Mouse (Mus musculus): ENCODE measurements around the gene Ddx42.
"Not testable (repeated sequence)": the region's sequence is repeated elsewhere in the genome, so short reads cannot be mapped to it uniquely, and the experiment has no call there.

Ddx42 gene

DNA sequence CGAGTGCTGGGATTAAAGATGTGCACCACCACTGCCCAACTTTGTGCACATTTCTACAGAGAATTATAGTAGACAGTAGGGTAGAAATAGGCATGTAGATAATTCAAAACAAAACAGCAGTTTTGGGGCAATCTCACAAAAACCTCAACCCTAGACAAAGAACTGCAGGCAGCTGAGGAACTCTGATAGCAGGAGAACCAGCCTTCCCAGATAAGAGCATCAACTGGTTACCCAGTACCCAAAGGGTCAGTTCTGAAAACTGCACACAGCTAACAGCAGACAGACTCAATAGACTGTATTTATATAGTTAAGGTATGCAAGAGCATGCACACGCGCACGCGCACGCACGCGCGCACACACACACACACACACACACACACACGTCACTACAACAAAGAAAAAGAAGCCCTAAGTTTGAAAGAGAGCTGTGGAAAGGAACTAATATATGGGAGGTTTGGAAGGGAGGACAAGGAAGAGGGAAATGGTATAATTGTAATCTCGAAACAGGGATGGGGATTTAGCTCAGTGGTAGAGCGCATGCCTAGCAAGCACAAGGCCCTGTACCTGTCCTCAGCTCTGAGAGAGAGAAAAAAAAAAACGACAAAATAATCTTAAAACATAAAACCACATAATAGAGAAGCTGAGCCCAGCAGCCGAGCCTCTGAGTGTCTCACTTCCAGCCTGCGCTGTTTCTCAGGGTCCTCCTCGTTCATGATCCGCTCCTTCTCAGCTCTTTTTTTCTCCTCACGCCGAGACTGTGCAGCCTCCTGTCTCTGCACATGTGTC is 15.2 kb upstream of the Ddx42 start:
- DNase-seq = no peak

DNA sequence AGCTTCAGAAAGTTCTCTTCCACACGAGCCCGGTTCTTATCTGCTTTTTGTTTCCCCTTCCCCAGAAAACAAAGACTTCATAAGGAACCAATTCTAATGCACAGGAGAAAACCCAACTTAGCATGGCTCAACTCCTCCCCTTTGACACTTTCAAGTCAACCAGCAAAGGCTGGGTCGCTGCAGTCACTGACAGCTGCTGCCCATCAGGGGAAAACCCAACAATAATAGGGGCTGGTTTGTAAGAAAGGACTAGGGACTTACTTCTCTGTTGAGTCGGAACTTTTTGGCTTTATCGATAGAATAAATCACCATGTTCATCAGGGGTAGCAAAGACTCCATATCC is 14.6 kb upstream of the Ddx42 start, which contains the start of gene Strada:
Gene Strada (minus strand): TSS at position 46 of the 343 bp plus-strand sequence.
- DNase-seq = no peak

DNA sequence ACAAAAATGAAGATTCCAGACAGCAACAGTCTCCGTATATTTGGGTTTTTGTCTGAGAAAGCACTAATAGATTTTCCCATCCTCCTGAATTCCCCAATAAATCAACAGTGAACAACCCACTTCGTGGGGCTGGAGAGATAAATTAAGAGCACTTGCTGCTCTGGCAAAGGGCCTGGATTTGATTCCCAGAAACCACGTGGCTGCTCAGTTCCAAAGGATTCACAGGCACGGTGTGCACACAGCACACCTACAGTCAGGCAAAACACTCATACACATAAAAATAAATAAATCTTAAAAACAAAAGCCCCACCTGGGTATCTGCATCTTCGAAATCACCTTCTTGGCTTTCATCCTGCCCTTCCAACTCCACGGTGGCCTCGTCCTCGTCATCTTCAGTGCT is 4.0 kb upstream of the Ddx42 start:
- no peak for DNase-seq

DNA sequence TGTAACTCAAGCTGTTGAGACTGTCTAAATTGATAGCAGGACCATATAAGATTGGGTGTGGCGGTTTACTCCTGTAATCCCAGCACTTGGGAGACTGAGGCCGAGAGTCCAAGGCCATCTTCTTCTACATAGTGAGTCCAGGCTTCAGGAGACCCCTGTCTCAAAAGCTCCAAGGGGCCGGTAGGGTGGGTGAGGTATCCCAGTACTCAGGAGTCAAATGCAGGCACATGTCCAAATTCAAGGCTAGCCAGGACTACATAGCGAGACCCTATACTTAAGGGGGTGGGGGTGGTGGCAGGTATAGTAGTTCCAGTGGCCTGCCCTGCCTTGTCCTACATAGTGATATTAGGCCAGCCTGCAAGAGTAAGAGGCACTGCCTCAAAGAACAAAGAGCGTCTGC is 1.9 kb upstream of the Ddx42 start:
- no peak for DNase-seq

DNA sequence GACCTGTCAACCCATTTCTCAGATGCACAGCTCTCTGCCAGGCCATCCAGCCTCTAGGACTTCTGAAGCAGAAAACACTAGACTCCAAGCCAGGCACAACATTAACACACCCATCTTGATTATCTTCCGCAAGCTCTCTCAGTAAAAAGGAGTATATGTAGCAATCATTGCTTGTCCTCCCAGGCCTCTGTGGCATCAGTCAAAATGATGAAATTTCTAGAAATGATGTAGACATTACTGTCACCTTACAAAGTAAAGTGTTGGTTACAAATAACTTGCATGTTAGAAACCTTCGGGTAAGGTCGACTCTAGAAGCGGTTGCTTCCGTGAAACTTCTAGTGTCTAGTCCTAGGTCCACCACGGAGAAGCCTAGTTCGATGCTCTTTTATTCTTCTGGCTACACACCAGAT is 1.3 kb upstream of the Ddx42 start:
- no peak for DNase-seq

DNA sequence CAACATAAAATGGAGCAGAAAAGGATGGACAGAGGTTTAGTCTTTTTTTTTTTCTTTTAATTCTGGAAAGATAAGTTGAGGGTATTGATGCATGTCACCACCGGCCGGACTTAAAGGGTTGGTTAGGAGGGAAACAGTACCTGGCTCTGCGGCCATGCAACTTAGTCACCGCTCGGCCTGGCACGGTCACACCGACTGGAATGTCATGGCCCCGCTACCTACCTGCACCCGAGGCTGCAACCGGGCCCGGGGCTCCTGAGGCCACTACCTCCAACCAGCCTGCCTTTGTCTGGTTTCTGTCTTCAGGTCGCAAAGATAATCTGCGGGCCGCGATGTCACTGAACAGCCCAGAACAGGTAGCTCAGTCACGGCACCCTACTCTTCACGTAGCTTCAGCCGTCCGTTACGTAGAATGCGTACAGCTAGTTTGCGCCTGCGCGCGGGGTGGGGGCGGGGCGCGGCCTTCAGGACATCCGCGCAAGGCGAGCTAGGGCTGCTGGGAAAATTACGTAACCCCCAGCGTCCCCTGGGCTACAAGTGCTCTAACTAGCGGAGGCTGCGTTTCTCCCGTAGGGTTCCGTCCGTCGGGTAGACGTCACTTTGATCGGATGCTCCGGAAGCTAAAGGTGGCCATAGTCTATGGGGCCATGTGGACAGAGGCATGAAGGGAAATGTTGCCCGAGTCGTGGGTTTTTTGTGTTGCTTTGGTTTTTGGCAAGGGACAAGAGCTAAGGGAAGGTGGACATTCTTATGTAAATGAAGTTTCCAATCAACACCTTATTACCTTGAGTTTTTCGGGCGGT is 598 bp upstream of the Ddx42 start, which contains the start of gene Ccdc47:
Gene Ccdc47 (minus strand): TSS at position 418 of the 803 bp plus-strand sequence.
- DNase-seq = peak; percentile 95

DNA sequence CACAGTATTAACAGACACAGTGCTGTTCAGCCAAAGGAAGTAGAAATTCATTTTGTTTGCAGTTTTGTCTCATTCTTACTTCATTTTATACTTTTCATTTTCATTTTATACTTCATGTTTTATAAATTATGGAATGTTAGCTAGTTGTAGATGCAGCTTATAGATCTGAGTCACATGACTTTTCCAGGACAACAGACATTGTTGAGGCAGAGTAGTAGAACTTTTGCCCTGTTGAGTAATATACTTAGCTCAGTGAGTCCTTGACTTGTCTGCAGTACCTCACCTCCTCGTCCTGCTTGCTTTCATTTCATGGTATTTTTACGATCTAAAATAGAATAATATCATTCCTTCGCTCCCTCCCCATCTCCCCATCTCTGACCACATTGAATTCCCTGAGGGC is 3.9 kb downstream of the Ddx42 start:
- no peak for DNase-seq

DNA sequence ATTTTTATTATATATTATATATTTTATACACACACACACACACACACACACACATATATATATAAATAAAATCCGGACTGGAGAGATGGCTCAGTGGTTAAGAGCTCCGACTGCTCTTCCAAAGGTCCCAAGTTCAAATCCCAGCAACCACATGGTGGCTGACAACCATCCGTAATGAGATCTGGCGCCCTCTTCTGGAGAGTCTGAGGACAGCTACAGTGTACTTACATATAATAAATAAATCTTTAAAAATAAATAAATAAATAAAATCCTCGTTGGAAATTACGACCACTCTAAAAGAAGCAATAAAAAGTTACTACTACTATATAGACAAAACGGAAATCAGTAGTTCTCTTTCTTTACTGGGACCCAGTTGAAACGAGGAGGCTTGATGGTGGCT is 17.3 kb downstream of the Ddx42 start:
- not testable (repeated sequence) for DNase-seq

DNA sequence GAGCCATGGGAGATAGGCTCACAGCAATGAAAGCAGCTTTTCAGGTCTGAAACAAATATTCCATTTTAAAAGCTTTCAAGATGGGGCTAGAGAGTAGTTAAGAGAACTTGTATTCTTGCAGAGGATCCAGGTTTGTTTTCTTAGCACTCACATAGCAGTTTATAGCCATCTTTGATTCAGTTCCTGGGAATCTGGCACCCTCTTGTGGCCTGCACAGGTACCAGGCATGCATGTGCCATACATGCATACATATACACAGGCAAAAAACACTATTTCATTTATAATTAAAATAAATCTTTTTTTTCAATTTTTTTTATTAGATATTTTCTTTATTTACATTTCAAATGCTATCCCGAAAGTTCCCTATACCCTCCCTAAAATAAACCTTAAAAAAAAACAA is 30.1 kb downstream of the Ddx42 start:
- DNase-seq = no peak

DNA sequence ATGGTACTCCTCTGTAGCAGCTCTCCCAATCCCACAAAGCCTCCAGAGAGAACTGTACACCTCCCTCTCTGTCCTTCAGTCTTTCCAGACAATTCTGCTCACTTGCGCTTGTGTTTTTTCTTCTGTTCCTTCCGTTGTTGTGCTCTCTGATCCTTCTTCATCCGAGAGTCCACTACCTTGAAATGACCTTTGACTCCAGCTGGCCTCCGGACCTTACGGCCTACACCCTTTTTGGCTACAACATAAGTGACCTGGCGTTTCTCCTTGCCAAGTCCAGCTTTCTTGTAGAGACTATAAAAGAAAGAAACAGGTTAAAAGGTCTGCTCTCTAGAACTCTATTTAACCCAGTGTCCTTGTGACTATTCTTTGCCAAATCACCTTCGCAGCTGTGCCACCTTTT is 32.6 kb downstream of the Ddx42 start:
- no peak for DNase-seq

DNA sequence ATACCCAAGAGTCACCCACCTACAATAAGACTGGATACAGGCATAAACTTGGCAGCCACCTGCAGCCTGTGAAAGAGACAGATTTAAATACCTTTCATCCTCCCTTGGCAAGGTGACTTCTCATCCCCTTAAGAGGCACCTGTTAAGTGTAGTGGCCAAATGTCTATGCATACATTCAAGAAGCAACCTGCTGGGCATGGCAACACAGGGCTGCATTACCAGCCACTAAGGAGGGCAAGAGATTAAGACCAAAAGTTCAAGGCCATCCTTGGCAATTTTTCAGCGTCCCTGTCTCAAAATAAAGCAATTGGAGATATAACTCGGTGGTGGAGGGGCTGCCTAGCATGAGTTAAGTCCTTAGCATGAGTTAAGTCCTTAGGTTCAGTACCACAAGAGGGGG is 38.0 kb downstream of the Ddx42 start:
- DNase-seq = no peak

DNA sequence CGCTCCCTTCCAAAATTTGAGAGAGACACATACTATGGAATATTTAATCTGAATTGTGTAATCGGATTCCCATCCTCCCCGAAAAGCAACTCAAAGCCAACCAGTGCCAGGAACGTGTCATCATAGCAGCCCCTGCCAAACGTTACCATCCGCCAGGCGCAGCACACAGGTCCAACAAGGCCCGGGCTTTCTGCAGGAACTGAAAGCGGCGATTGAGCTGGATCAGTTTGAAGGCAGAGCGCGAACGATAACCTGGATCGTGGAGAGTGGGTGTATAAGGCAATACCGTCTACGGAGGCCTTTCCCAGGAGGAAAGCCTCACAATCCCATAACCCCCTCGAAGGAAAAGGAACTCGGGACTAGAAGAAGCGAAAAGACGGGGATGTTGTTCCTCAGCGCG is 38.4 kb downstream of the Ddx42 start:
- no peak for DNase-seq

DNA sequence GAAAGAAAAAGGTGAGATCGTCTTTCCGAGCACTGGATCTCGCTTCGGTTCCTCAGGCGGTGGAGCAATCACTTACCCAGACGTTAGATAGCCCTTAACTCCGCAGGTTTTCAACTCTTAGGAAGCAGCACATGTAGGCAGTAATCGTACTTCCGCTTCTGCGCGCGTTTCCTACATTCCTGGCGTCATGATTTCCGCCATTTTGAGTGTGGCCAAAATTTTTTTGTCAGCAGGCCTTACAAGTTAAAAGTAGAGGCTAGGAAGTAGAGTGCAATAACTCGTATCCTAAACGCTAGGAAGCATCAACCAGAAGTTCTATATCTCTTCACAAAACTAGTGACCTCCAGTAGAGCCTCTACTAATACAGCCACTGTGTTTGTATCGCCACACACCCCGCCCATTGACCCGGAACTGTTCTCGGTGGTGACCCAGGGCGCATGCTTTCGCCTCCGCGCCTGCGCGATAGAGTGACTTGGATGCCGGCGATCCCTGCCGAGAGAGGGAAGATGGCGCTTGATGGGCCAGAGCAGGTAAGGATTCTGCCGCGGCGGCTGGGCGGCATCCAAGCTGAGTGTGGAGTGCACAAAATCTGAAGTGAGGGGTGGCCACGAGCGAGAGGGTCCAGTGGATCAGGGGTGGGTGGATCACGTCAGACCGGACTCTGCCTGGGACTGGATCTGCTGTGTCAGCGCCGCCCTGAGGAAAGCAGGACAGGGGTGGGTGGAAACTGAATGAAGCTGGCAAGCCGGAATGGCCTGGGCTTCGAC is 39.1 kb downstream of the Ddx42 start, which contains the start of the genes Ftsj3 and Psmc5:
Gene Ftsj3 (minus strand): TSS at position 395 of the 767 bp plus-strand sequence.
Gene Psmc5 (plus strand): TSS at position 470 of the 767 bp plus-strand sequence.
- peak; percentile 99 for DNase-seq

DNA sequence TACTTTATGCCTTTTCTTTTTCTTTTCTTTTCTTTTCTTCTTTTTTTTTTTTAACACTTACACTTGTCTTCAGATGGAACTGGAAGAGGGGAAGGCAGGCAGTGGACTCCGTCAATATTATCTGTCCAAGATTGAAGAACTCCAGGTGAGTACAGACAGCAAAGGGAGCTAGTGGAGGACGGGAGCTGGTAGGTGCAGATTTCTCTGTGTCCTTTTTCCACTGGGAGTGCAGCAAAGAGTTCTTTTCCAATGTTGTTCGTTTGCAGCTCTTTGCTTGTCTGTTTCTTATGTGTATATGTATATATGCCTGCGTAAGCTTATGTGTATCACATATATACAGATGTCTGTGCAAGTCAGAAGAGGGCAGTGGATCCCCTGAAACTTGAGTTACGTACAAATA is 40.0 kb downstream of the Ddx42 start:
- no peak for DNase-seq

DNA sequence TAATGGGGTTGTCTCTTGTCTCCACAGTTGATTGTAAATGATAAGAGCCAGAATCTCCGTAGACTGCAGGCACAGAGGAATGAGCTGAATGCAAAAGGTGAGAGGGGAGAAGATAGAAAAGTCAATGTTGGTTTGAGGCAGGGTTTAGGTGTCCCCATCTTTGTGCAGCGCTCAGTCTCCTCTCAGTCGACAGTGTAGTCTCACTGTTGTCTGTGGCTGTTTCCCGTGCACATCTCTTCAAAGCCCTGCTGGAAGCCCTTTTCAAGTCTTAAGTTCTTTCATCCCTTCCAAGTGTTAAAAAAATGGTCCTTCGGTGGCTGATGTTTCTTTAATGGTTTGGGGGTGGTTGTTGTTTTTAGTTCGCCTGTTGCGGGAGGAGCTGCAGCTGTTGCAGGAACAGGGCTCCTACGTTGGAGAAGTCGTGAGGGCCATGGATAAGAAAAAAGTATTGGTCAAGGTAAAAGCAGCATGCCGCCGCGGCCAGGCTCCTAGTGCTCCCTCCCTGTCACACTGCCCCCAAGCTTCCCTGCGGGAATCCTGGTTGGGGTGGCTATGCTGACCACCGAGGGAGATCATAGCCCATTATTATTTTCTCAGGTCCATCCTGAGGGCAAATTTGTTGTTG is 44.2 kb downstream of the Ddx42 start:
- DNase-seq = no peak

DNA sequence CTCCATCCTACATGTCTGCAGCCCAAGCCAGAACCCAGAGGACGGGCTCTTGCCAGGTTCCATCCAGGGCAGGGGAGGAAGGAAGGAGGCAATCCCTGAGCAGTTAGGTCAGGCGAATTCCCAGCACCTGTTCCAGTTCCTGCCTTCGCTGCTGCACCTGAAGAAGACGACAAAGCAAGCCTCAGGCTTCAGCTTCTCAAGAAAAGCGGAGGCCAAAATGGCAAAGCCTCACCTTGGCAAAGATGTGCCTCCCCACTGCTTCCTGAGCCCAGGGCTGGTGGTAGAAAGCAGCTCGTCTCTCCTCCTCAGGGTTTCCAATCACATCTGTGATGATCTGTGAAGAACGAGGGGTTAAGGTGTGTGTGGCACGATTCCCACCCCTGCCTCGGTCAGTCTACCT is 47.2 kb downstream of the Ddx42 start:
- DNase-seq = peak; percentile 35

DNA sequence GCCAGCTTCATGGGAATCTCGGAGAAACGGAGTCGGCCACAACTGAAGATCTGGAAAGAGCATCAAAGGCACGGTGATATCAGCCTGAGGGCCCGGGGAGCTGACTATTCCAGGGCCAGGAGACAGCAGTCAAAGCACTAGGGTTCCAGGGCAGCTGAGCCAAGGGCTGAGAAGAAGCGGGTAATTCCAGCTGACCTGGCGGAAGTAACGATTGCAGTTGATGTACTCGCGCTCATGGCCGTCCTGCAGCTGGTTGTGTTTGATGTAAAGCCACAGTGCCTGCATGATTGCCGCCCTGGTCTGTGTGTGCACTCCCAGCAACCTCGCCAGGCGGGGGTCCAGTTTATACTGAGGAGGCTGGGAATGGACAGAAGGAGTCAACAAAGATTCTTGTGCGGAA is 48.3 kb downstream of the Ddx42 start:
- peak; percentile 30 for DNase-seq

DNA sequence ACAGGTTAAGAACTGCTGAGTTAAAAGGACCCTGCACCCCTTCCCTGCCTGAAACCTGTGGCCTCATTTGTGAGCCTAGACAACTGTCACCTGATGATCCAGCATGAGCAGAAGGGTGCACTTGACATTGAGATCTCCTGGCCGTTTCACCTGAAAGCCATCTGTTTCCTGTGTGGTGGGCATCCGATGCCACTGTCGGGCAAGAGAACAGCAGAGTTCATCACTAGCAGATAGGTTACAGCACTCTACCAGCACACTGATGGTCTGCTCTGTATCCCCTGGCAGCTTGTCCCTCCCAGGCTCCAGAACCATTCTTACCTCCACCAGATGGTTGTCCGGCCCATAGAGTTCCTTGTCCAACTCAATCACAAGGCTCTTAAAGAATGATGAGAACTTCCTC is 48.8 kb downstream of the Ddx42 start:
- peak; percentile 44 for DNase-seq

DNA sequence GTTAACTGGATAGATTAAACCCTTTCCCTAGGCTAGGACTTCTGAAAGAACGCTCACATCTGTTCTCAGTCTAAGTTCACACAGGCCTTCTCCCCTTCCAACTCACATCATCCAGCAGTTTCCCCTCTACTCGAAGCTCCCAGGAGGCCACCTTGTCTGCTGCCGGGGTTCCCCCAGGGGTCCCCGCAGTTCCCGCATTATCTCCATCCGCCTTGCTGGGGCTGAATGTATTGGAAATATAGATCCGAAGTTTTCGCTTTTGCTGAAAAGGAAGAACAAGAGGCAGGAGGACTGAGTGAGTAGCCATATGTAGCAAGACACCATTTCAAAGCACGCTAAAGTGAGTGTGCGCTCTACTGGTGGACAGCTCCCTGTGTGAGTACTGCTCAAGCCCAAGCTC is 49.7 kb downstream of the Ddx42 start:
- DNase-seq = no peak

DNA sequence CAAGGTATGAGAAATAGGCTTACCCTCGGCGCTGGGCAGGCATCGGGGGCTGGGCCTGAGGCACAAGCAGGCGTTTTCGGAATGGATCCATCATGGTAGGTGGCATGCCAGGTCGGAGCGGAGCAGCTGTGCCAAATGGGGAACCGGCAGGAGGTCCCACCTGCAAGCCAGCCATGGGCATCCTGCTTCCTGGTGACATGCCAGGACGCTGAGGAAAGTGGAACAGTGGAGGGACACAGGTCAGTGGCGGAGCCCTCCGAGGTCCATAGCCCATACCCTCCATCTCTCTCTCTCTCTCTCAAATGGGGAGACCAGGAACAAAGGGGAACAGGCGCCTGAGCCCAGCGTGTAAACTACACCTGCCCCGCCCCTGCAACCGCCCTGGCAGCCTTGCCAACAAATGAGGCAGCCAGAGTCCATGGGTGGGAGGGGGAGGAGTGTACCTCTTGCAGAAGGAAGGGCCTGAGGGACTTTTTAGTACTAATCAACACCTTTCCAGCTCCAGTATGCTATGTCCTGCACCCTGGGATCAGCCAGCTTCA is 50.7 kb downstream of the Ddx42 start:
- peak; percentile 96 for DNase-seq

DNA sequence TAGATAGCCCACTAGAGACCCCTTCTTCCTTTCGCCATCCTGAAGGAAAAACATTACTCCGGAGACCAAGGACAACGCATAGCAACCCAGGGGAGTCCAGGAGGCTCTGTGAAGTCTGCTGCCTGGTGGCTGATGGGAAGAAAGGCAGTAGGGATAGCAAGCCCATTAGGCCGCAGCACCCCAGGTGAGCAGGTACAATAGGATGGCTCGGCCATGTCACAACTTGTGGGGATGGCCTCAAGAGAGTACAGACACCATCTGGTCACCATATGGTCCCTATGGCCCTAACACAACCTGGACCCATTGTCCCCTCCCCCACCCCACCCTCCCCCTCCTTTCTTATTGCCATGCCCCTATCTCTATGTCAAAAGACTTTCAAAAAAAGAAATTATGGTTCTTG is 51.1 kb downstream of the Ddx42 start:
- peak; percentile 70 for DNase-seq

DNA sequence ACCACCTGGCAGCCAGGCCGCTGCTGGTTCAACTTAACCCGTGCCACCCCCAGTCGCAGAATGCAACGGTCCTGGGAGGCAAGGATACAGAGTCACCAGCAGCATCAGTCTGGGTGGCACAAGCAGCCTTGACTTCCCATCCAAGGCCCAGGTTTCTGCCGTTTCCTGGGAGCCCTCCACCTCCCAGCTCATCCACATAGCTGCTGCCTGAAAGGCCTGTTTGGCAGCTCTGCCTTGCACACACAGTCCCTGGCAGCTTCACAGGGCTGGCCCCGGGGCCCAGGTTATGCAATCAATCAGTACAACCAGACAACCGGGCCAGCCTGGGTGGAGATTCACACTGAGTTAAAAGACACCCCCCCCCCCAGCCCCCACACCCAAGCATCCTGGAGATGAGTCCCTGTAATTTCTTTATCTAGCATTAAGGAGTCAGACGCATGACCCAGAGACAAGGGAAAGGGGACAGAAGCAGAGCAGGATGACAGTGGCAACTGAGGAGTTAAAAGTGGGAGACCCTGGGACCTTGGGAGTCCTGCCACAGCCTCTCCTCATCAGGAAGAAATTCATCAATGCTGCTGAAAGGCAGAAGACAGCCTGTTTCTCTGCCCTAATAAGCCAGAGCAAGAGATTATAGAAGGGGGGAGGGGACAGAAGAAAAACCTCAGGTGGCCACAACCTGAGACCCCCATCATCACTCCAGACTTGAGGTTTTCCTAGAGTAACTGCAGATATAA is 51.8 kb downstream of the Ddx42 start:
- peak; percentile 87 for DNase-seq
